Mouse (Mus musculus): Measurements from ENCODE around the gene Large1. TPM values are rescaled to one million over a fixed set of nuclear protein-coding genes. Genes with fewer than 3 reads are reported as not detected.
A peak's percentile ranks its signal among the peaks of the same experiment; 100 is the strongest.

Large1 gene
- polyA plus RNA-seq, 1 experiment: 42.7 TPM

DNA sequence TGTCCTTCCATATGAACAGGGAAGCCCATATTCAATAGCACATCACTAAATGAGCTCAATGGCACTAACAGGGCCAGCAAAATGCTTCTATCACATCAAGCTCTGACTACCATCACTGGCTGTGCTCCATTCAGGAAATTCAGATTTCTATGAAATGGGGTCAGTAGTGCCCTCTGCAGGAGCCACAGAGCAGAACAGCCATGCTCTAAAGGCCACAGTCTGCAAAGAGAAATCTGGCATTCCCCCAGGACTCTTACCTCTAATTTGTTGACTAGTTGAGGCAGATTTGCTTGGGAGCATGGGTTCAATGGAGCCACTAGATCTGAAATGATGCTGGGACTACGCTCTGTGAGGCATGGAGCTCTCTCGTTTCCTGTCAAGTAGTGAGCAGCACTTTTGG lies 151.5 kb downstream of the Large1 start:
- H3K4me3 ChIP-seq (ENCODE audit: insufficient read depth, low read length): no peak overlapping the region
- no peak overlapping the region for H3K27ac ChIP-seq (ENCODE audit: insufficient read depth, low read length)
- peaks cover 6% of the 10 kb centered on the region; the same call in 1 of the 2 replicates for H3K4me1 ChIP-seq (ENCODE audit: control insufficient read depth, insufficient read depth, low read length)
- TF ChIP-seq POLR2A (IDR thresholded peaks at IDR 0.05; ENCODE audit: low read depth, low read length) (no peak), CTCF (IDR thresholded peaks at IDR 0.05; ENCODE audit: borderline replicate concordance, insufficient read depth, low read length) (no peak)

DNA sequence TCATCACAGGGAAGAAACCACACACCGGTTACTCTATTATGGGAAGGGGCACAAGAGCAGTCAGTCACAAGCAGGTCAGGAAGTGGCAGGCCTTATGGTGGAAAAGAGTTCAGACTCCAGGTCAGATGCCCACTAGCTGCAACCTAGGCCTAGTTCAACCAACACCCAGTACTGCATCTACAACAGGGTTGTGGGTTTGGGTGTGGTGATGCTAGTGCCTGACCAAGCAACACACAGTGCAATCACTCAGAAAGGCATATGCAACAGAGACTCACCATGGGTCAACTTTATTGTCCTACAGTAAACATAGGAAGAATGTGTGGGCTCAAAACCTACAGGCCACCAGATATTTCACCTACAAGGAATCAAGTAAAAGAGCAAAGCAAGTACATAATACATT lies 155.6 kb downstream of the Large1 start:
- Histone ChIP-seq H3K4me1 (ENCODE audit: control insufficient read depth, insufficient read depth, low read length) (peaks cover 3% of the 10 kb centered on the region; the same call in 1 of the 2 replicates), H3K27ac (ENCODE audit: insufficient read depth, low read length) (no peak overlapping the region), H3K4me3 (ENCODE audit: insufficient read depth, low read length) (no peak overlapping the region)
- TF ChIP-seq CTCF (IDR thresholded peaks at IDR 0.05; ENCODE audit: borderline replicate concordance, insufficient read depth, low read length) (no peak), POLR2A (IDR thresholded peaks at IDR 0.05; ENCODE audit: low read depth, low read length) (no peak)

DNA sequence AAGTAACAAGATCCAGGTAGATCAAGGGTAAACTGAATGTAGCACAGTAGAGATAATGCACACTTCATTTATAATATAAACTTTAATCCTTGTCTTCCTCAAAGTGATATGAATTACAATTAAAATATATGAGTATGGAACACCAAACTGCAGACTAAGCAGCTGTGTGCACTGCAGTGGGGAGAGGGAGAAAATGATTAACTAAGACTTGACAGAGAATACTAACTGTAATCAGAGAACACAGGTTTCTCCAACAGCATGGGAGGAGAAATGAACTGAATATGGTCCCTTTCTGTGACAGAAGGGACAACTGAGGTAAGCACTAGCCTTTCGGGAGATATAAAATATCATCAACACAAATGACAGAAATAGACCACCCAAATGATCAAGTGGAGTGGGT lies 164.7 kb downstream of the Large1 start:
- Histone ChIP-seq H3K4me1 (ENCODE audit: control insufficient read depth, insufficient read depth, low read length) (no peaks in the 10 kb centered on the region), H3K27ac (ENCODE audit: insufficient read depth, low read length) (no peak overlapping the region), H3K4me3 (ENCODE audit: insufficient read depth, low read length) (no peak overlapping the region)
- no peak for TF ChIP-seq CTCF (IDR thresholded peaks at IDR 0.05; ENCODE audit: borderline replicate concordance, insufficient read depth, low read length)
- no peak for TF ChIP-seq POLR2A (IDR thresholded peaks at IDR 0.05; ENCODE audit: low read depth, low read length)

DNA sequence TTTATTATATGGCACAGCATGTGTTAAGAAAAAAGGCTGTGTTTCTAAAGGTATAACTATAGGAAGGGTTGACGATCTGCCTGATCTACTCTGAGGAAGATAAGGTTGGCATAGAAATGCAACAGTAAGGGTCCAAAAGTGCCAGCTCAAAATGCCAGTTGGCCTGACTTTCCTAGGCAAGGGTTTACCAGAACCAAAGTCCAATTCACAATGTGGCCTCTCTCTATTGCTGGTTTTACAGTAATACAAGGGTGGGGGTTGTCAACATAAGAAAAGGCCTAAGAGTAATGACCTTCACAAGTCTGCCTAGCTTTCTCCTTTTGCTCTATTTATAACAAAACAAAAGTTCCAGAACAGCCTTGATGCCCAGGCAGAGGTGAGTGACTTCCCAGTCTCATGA lies 166.0 kb downstream of the Large1 start:
- TF ChIP-seq POLR2A (IDR thresholded peaks at IDR 0.05; ENCODE audit: low read depth, low read length): no peak
- TF ChIP-seq CTCF (IDR thresholded peaks at IDR 0.05; ENCODE audit: borderline replicate concordance, insufficient read depth, low read length): no peak
- no peak overlapping the region for H3K27ac ChIP-seq (ENCODE audit: insufficient read depth, low read length)
- H3K4me3 ChIP-seq (ENCODE audit: insufficient read depth, low read length): no peak overlapping the region

DNA sequence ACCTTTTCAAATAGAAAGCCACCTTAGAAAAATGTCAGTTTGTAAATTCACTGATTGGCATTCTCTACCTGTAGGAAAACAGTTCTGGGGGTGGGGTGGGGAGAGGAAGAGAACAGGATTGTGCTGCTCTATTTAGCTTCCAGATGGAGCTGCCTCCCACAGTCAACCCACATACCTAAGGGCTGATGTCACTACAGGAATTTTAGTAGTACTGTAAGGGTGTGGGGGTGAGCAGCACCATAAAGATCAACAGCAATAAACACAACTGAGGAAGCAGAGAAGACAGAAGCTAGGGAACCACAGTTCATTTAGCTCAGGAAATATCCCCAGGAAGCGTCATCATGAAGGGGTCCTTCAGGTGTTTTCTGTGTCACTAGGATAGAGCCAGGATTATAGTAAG lies 174.9 kb downstream of the Large1 start:
- TF ChIP-seq POLR2A (IDR thresholded peaks at IDR 0.05; ENCODE audit: low read depth, low read length) (no peak), CTCF (IDR thresholded peaks at IDR 0.05; ENCODE audit: borderline replicate concordance, insufficient read depth, low read length) (no peak)
- Histone ChIP-seq H3K4me3 (ENCODE audit: insufficient read depth, low read length) (no peak overlapping the region), H3K27ac (ENCODE audit: insufficient read depth, low read length) (peak overlapping the region; percentile 59), H3K4me1 (ENCODE audit: control insufficient read depth, insufficient read depth, low read length) (peaks cover 8% of the 10 kb centered on the region)

More for the DNA sequence above, 166.0 kb downstream of the Large1 start:
- H3K4me1 ChIP-seq (ENCODE audit: control insufficient read depth, insufficient read depth, low read length): no peaks in the 10 kb centered on the region

DNA sequence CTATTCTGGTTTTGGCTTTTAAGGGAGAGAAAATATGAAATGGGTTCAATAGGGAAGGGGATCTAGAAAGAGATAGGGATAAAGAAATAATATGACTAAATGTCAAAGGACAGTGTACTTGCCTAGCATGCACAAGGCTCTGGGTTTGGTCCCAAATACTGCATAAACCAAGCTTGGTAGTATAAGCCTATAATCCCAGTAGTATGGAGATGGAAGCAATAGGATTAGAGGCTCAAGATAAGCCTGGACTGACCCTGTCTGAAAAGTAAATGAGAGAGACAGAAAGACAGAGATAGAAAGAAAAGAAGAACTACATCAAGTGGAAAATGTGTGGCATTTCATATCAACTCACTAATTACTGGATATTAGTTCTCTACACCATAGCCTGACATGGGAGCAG lies 180.7 kb downstream of the Large1 start:
- TF ChIP-seq POLR2A (IDR thresholded peaks at IDR 0.05; ENCODE audit: low read depth, low read length) (no peak), CTCF (IDR thresholded peaks at IDR 0.05; ENCODE audit: borderline replicate concordance, insufficient read depth, low read length) (no peak)
- Histone ChIP-seq H3K4me1 (ENCODE audit: control insufficient read depth, insufficient read depth, low read length) (0 out of 2 replicates have a peak, but pooled peaks cover 4% of the 10 kb centered on the region), H3K4me3 (ENCODE audit: insufficient read depth, low read length) (no peak overlapping the region), H3K27ac (ENCODE audit: insufficient read depth, low read length) (no peak overlapping the region)

DNA sequence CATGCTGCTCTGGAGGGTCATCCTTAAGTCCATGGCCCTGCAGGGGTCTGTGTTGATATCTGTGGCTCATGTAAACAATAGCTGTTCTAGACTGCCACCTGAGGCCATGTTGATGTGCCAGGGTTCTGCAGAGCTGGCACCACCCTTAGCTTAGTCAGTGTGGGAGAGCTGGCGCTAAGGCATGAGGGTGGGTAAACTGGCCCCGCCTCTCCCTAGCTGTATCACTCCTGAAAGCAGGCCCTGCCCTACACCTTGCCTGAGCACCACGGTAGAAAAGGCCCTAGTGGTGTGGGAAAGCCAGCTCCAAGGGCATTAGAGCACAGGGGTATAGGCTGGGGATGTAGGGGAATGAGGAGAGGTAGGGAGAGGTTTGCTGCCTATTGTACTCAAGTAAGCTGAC lies 191.3 kb downstream of the Large1 start:
- Histone ChIP-seq H3K4me1 (ENCODE audit: control insufficient read depth, insufficient read depth, low read length) (no peaks in the 10 kb centered on the region), H3K27ac (ENCODE audit: insufficient read depth, low read length) (no peak overlapping the region), H3K4me3 (ENCODE audit: insufficient read depth, low read length) (no peak overlapping the region)
- TF ChIP-seq CTCF (IDR thresholded peaks at IDR 0.05; ENCODE audit: borderline replicate concordance, insufficient read depth, low read length) (no peak), POLR2A (IDR thresholded peaks at IDR 0.05; ENCODE audit: low read depth, low read length) (no peak)

DNA sequence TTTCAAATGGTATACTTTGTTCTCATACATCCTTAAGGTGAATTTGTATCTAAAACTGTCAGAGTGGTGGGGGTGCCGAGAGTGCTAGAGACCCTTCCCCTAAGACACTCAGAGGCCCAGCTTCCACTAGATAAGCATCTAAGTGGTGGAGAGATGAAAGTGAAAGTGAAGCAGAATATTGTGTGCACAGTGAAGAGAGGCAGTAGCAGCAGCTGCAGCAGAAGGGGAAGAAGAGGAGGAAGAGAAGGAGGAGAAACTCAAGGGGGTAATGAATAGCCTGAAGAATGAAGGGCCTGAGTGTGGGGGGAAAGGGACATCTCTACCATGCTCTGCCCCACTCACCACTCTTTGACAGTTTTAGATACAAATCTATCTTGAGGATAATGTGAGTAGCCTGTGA lies 191.8 kb downstream of the Large1 start:
- no peaks in the 10 kb centered on the region for H3K4me1 ChIP-seq (ENCODE audit: control insufficient read depth, insufficient read depth, low read length)
- no peak overlapping the region for H3K4me3 ChIP-seq (ENCODE audit: insufficient read depth, low read length)
- H3K27ac ChIP-seq (ENCODE audit: insufficient read depth, low read length): no peak overlapping the region
- TF ChIP-seq CTCF (IDR thresholded peaks at IDR 0.05; ENCODE audit: borderline replicate concordance, insufficient read depth, low read length): no peak
- no peak for TF ChIP-seq POLR2A (IDR thresholded peaks at IDR 0.05; ENCODE audit: low read depth, low read length)

DNA sequence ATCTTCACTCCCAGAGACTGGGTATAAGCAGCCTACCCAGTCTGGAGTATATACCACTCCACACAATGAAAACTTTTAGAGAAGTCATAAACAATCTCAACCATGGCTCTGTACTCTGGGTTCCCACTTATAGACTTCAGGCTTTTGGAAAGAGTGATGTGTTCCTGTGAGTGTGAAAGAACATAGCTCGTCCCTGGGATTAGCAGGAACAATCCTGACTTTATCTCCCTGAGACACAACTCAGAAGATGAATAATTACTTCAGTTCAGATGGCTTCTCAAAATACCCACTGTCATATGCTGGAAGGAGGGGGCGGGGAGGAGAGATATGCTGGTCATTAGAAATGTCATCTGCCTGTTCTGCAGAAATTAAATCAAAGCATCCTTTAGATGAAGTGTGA lies 192.4 kb downstream of the Large1 start:
- Histone ChIP-seq H3K4me3 (ENCODE audit: insufficient read depth, low read length) (no peak overlapping the region), H3K27ac (ENCODE audit: insufficient read depth, low read length) (no peak overlapping the region)
- TF ChIP-seq POLR2A (IDR thresholded peaks at IDR 0.05; ENCODE audit: low read depth, low read length): no peak
- TF ChIP-seq CTCF (IDR thresholded peaks at IDR 0.05; ENCODE audit: borderline replicate concordance, insufficient read depth, low read length): no peak

DNA sequence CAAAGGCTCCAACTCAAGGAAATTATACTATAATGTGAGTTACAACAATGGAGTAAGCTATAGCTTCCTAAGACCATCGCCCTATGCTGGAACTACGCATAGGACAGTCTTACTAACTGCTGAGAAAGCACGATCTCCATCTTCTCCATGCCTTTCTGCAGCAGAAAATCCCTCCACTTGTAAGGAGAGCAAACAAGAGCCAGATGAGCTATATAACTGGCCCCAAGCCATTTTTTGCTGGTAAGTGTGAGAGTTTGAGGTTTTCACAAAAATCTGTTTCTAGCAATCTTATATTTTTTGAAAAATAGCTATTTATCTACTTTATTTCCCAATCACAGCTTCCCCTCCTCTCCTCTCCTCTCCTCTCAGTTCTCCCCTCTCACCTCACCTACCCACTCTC lies 206.1 kb downstream of the Large1 start:
- Histone ChIP-seq H3K4me1 (ENCODE audit: control insufficient read depth, insufficient read depth, low read length) (peaks cover 7% of the 10 kb centered on the region), H3K4me3 (ENCODE audit: insufficient read depth, low read length) (no peak overlapping the region), H3K27ac (ENCODE audit: insufficient read depth, low read length) (no peak overlapping the region)
- TF ChIP-seq CTCF (IDR thresholded peaks at IDR 0.05; ENCODE audit: borderline replicate concordance, insufficient read depth, low read length): no peak
- TF ChIP-seq POLR2A (IDR thresholded peaks at IDR 0.05; ENCODE audit: low read depth, low read length): no peak

More for the DNA sequence above, 192.4 kb downstream of the Large1 start:
- H3K4me1 ChIP-seq (ENCODE audit: control insufficient read depth, insufficient read depth, low read length): no peaks in the 10 kb centered on the region
